Mouse (Mus musculus) cerebellum, adult 2 months (tissue): Measurements from ENCODE around the gene C2cd4a.

ENCODE experiments used
- CTCF ChIP-seq: fragments of 200-500 bp; IDR thresholded peaks from 2 replicates; pipeline ENCODE4 v1.5.1; 2011; ENCODE audit warnings: low read depth, mild to moderate bottlenecking, control low read depth, low read length, moderate library complexity, borderline replicate concordance; ENCODE audit not compliant: insufficient read depth
- POLR2A ChIP-seq: fragments of 200-500 bp; IDR thresholded peaks from 2 replicates; pipeline ENCODE4 v1.6.1; 2011; ENCODE audit warnings: low read length, control low read depth, borderline replicate concordance; ENCODE audit not compliant: insufficient read depth

- no peak for TF ChIP-seq CTCF
- no peak for TF ChIP-seq POLR2A
Observed at GRCm38 (mm10) chr9:67863332-67863731, 31.2 kb upstream of the C2cd4a start.
